ENCODE assay signal across 13 mouse cellular contexts in genomic region chr8:87657488-87657887, GRCm38 (mm10).
"Had no signal": no experiment of that assay in that cellular context is flagged by ENCODE, and none has a peak within 500 bp of the region (broad histone marks: within the 10 kb centered on the region; RNA-seq: fewer than 3 reads in every experiment).

No protein-coding gene starts in this region.

- H3K9ac ChIP-seq: lung, embryonic 15.5 days; midbrain, embryonic 13.5 days; midbrain, embryonic 15.5 days; neural tube, embryonic 12.5 days; stomach, embryonic 15.5 days had no signal

- DNase-seq: lung, postnatal 14 days; lung, postnatal 36 days; right cerebral cortex, postnatal 14 days; thymus, adult 2 months; thymus, postnatal 25 days; thymus, postnatal 4 days had no signal

- H3K27me3 ChIP-seq: midbrain, embryonic 15.5 days had no signal

- H3K9me3 ChIP-seq: lung, embryonic 15.5 days; midbrain, embryonic 13.5 days; midbrain, embryonic 15.5 days; neural tube, embryonic 12.5 days; stomach, embryonic 15.5 days had no signal

- H3K27ac ChIP-seq: lung, embryonic 15.5 days; macrophage; midbrain, embryonic 13.5 days; neural tube, embryonic 12.5 days; stomach, embryonic 15.5 days; stomach, postnatal 0 days had no signal

- H3K36me3 ChIP-seq: lung, embryonic 15.5 days; midbrain, embryonic 13.5 days; midbrain, embryonic 15.5 days; neural tube, embryonic 12.5 days; stomach, embryonic 15.5 days had no signal
